Mouse (Mus musculus) cerebellum, postnatal 25 days (tissue): ENCODE measurements around the gene Usp49.

ENCODE experiments used
- DNase-seq, 2 experiments: peaks; one replicate each; pipeline ENCODE4 v3.0.0; 2021; ENCODE audit warnings: mixed read lengths in 2 of 2

Usp49 gene

GRCm38 (mm10) chr17:47695337-47695710, 64.8 kb downstream of the Usp49 start:
- no peak for DNase-seq

DNA sequence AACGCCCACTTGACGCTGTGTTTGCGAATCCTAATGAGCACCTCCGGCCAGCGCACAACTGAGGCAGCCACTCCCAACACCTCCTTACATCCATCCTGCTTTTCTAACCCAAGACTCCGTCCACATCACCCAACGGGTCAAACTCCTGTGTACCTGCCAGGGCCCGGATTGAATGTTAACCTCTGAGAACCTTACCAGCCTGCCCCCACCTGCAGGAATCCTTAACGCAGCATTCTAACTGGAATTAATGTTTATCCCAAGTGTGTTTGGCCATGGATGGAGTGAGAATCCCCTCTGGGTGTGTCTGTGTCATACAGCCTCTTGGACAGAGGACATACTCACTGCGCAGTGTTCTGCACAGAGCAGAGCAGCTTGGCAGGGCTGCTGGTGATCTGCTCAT, 67.7 kb downstream of the Usp49 start:
- DNase-seq = no peak

GRCm38 (mm10) chr17:47699055-47699454, 68.6 kb downstream of the Usp49 start:
- no peak for DNase-seq

GRCm38 (mm10) chr17:47701793-47702192, 71.3 kb downstream of the Usp49 start:
- no peak for DNase-seq

- DNase-seq = no peak
Measured at GRCm38 (mm10) chr17:47702548-47703345, 72.3 kb downstream of the Usp49 start.

DNA sequence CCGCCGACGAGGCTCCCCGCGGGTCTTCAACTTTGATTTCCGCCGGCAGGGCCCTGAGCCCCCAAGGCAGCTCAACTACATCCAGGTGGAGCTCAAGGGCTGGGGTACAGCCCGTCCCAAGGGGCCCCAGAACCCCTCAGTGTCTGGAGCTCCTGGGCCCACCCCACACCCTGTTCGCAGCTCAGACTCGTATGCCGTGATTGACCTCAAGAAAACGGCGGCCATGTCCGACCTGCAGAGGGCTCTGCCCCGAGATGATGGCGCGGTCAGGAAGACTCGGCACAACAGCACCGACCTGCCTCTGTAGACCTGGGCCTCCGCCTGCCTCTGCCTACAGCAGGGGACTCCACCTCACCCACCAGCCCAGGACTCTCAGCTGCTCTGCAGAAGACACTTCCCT, 73.1 kb downstream of the Usp49 start:
- no peak for DNase-seq

- no peak for DNase-seq
Measured at GRCm38 (mm10) chr17:47704692-47705091, 74.2 kb downstream of the Usp49 start.

- DNase-seq = no peak
Measured at GRCm38 (mm10) chr17:47706196-47706595, 75.7 kb downstream of the Usp49 start.

DNA sequence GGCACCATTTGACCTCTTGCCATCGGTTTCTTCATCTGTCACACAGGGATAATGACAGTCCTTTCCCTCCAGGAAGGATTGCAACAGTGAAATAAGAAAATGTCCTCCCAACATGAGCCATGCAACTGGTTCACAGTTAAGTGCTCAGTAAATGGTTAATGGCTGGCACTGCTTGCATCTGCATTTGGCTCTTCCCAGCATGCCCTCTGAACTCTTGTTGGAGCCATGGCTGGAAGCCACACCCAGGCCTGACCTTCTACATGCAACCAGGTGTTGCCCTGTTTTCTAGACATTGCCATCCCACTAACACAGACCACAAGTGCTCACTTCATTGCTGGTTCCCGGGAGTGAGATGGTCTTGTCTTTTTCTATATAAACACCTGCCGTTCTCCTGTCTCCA, 77.5 kb downstream of the Usp49 start:
- DNase-seq = no peak

GRCm38 (mm10) chr17:47708972-47709371, 78.5 kb downstream of the Usp49 start:
- DNase-seq = no peak

- DNase-seq = no peak
Measured at GRCm38 (mm10) chr17:47710036-47710435, 79.5 kb downstream of the Usp49 start.

GRCm38 (mm10) chr17:47711883-47712282, 81.4 kb downstream of the Usp49 start:
- DNase-seq = no peak

DNA sequence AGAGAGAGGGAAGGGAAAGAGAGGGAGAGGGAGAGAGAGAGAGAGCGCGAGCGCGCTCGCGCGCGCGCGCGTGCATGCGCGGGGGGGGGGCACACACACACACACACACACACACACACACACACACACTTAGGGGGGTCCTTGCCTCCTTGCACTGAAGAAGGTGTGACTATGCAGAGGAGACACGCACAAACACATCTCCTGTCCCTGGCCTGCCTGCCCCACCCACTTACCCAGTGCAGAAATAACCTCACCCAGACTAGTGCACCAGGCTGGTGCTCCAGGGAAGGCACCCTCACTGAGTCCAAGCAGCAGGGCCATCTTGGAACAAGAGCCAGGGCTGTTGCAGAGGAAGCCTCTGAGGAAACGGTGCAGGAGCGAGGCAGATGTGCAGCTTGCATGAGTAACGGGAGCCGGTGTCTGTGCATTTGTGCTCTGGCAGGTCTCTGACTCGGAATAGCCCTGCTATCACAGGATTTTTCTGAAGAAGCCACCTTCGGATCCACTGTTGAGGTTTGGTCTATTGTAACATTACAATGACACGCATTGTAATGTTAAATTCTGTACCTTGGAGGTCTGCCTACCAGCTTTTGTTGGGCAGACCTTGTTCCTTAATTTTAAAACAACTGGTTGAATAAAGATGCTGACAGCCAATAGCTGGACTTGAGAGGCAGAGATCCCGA, 82.5 kb downstream of the Usp49 start:
- DNase-seq = no peak

DNA sequence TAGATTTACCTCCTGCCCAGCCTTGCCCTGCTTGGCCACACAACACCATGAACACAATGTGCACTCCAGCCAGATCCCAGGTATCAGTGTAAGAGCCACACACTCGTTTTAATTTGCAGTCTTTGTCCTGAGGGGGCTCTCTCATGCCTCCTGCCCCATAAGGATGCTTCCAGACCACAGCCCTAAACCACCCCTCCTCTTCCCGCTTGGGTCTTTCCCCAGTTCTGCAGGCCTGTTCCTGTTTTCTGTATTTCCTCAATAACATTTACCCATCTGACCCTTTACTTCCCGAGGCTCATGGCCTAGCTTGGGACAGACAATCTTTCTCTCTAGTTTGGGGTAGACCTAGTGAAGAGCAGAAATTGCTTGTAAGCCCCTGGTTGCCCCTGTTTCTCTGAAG, 84.5 kb downstream of the Usp49 start:
- no peak for DNase-seq

GRCm38 (mm10) chr17:47721183-47721582, 90.7 kb downstream of the Usp49 start:
- DNase-seq = no peak

DNA sequence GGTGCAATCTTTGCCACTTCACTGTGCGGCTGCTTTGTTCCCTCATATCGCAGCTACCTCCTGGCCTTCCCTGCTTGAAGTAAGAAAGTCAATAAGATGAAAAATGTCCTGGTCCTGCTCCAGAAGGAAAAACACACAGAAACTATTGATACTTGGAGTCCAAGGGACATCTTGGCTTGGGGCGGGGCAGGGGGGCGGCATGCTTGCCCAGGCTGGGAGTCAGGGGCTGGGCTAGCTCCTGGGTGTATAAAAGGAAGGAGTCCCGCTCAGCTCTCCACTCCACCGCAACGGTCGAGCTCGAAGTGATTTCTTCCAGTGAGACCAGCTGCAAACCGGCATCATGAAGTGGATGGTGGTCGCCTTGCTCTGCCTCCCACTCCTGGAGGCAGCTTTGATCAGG, 96.1 kb downstream of the Usp49 start, which contains the start of gene Pgc:
Gene Pgc, plus strand, starts transcription at position 277 of the 400 bp plus-strand sequence.
- no peak for DNase-seq

- no peak for DNase-seq
Measured at GRCm38 (mm10) chr17:47730633-47731575, 100.4 kb downstream of the Usp49 start.

- no peak for DNase-seq
Measured at GRCm38 (mm10) chr17:47735553-47736100, 105.1 kb downstream of the Usp49 start.
